Mouse (Mus musculus) MEL (cell line): ENCODE measurements at regions not wholly inside any gene's neighbourhood (a gene's known extent, or its start where the extent isn't known, plus 50 kb on each side); places are given as distances from the start of the nearest gene placed in this dataset.

Experiments
- DNase-seq: peaks from one replicate; pipeline ENCODE4 v3.0.0; 2011; ENCODE audit warnings: low read depth, low spot score
- H3K27ac ChIP-seq: 2 replicates; pipeline ENCODE4 v1.5.1; 2012; ENCODE audit warnings: low read depth, mild to moderate bottlenecking, control low read depth, low read length, moderate library complexity; ENCODE audit not compliant: control insufficient read depth
- H3K27me3 ChIP-seq, 2 experiments: fragments of 150-350 bp in 1 of 2; sonication (generic) in 1 of 2; 2 replicates each; pipeline ENCODE4 v1.6.1; 2012; ENCODE audit warnings: low read length in 2 of 2, mild to moderate bottlenecking in 2 of 2, improper control_type of control experiment in 1 of 2, moderate library complexity in 1 of 2; ENCODE audit not compliant: insufficient read depth in 2 of 2, control insufficient read depth in 1 of 2
- H3K36me3 ChIP-seq, 2 experiments: 2 replicates each; pipeline ENCODE4 v1.6.1; 2012 to 2014; ENCODE audit warnings: low read length in 2 of 2, improper control_type of control experiment in 1 of 2, inconsistent platforms in 1 of 2, mild to moderate bottlenecking in 1 of 2; ENCODE audit not compliant: insufficient read depth in 2 of 2, control insufficient read depth in 1 of 2
- H3K4me1 ChIP-seq, 2 experiments: fragments of 150-350 bp in 1 of 2; sonication (generic) in 1 of 2; 2 replicates each; pipeline ENCODE4 v1.6.1; 2012; ENCODE audit warnings: low read length in 2 of 2, improper control_type of control experiment in 1 of 2, mild to moderate bottlenecking in 1 of 2; ENCODE audit not compliant: insufficient read depth in 2 of 2, control insufficient read depth in 1 of 2
- H3K4me3 ChIP-seq, 2 experiments: fragments of 150-350 bp in 1 of 2; sonication (generic) in 1 of 2; 2 replicates each; pipeline ENCODE4 v1.5.1; 2012; ENCODE audit warnings: low read depth in 2 of 2, low read length in 2 of 2, mild to moderate bottlenecking in 2 of 2, moderate library complexity in 2 of 2, control low read depth in 1 of 2, improper control_type of control experiment in 1 of 2; ENCODE audit not compliant: control insufficient read depth in 1 of 2, insufficient read depth in 1 of 2
- H3K79me2 ChIP-seq: 2 replicates; pipeline ENCODE4 v1.6.1; 2012; ENCODE audit warnings: mild to moderate bottlenecking, low read length, moderate library complexity; ENCODE audit not compliant: control insufficient read depth, poor library complexity, insufficient read depth
- H3K9ac ChIP-seq: 2 replicates; pipeline ENCODE4 v1.6.1; 2012; ENCODE audit warnings: low read depth, mild to moderate bottlenecking, control low read depth, low read length, moderate library complexity; ENCODE audit not compliant: control insufficient read depth, poor library complexity, severe bottlenecking
- H3K9me3 ChIP-seq: fragments of 150-350 bp; sonication (generic); replicated peaks from 2 replicates; pipeline ENCODE4 v1.6.1; 2012; ENCODE audit warnings: mild to moderate bottlenecking, low read length, improper control_type of control experiment, moderate library complexity; ENCODE audit not compliant: insufficient read depth
- CTCF ChIP-seq, 3 experiments: IDR thresholded peaks in 2 of 3; conservative IDR thresholded peaks in 1 of 3; 2 replicates each; pipeline ENCODE4 v1.5.1; 2011 to 2012; ENCODE audit warnings: low read length in 3 of 3, low read depth in 2 of 3, mild to moderate bottlenecking in 2 of 3, improper control_type of control experiment in 1 of 3, inconsistent platforms in 1 of 3, mixed read lengths in 1 of 3, moderate library complexity in 1 of 3; ENCODE audit not compliant: control insufficient read depth in 1 of 3, insufficient read depth in 1 of 3, poor library complexity in 1 of 3, severe bottlenecking in 1 of 3
- EP300 ChIP-seq, 2 experiments: IDR thresholded peaks; 2 replicates each; pipeline ENCODE4 v1.6.1; 2011; ENCODE audit warnings: improper control_type of control experiment in 2 of 2, low read length in 2 of 2, low read depth in 1 of 2, mild to moderate bottlenecking in 1 of 2
- ETS1 ChIP-seq: IDR thresholded peaks from 2 replicates; pipeline ENCODE4 v1.6.1; 2012; ENCODE audit warnings: low read depth, mild to moderate bottlenecking, inconsistent platforms, low read length, improper control_type of control experiment, moderate library complexity
- MAX ChIP-seq: IDR thresholded peaks from 2 replicates; pipeline ENCODE4 v1.6.1; 2011; ENCODE audit warnings: low read length, improper control_type of control experiment
- MAZ ChIP-seq: IDR thresholded peaks from 2 replicates; pipeline ENCODE4 v1.6.1; 2012; ENCODE audit warnings: low read depth, mild to moderate bottlenecking, inconsistent platforms, low read length, improper control_type of control experiment
- MXI1 ChIP-seq: IDR thresholded peaks from 2 replicates; pipeline ENCODE4 v1.6.1; 2011; ENCODE audit warnings: mild to moderate bottlenecking, low read depth, low read length, improper control_type of control experiment
- MYB ChIP-seq: IDR thresholded peaks from 2 replicates; pipeline ENCODE4 v1.6.1; 2011; ENCODE audit warnings: mild to moderate bottlenecking, low read depth, low read length, improper control_type of control experiment
- MYC ChIP-seq: IDR thresholded peaks from 2 replicates; pipeline ENCODE4 v1.6.1; 2011; ENCODE audit warnings: low read depth, mild to moderate bottlenecking, low read length, improper control_type of control experiment, moderate library complexity
- POLR2AphosphoS5 ChIP-seq: IDR thresholded peaks from 2 replicates; pipeline ENCODE4 v1.6.1; 2012; ENCODE audit warnings: low read depth, borderline replicate concordance, mild to moderate bottlenecking, inconsistent platforms, low read length, moderate library complexity, mixed read lengths
- RAD21 ChIP-seq: IDR thresholded peaks from 2 replicates; pipeline ENCODE4 v1.6.1; 2011; ENCODE audit warnings: mild to moderate bottlenecking, low read depth, low read length, improper control_type of control experiment
- RCOR1 ChIP-seq: IDR thresholded peaks from 2 replicates; pipeline ENCODE4 v1.6.1; 2012; ENCODE audit warnings: low read depth, mild to moderate bottlenecking, inconsistent platforms, low read length, improper control_type of control experiment
- SIN3A ChIP-seq: IDR thresholded peaks from 2 replicates; pipeline ENCODE4 v1.6.1; 2012; ENCODE audit warnings: low read length, improper control_type of control experiment, inconsistent platforms
- SMC3 ChIP-seq: IDR thresholded peaks from 2 replicates; pipeline ENCODE4 v1.6.1; 2011; ENCODE audit warnings: low read depth, low read length, improper control_type of control experiment
- TBP ChIP-seq: IDR thresholded peaks from 2 replicates; pipeline ENCODE4 v1.8.0; 2011; ENCODE audit warnings: low read depth, low read length, improper control_type of control experiment
- USF2 ChIP-seq, 2 experiments: IDR thresholded peaks; 2 replicates each; pipeline ENCODE4 v1.6.1; 2011 to 2012; ENCODE audit warnings: improper control_type of control experiment in 2 of 2, low read length in 2 of 2, borderline replicate concordance in 1 of 2, inconsistent platforms in 1 of 2, low read depth in 1 of 2, mild to moderate bottlenecking in 1 of 2; ENCODE audit not compliant: insufficient read depth in 1 of 2
- ZC3H11A ChIP-seq: IDR thresholded peaks from 2 replicates; pipeline ENCODE4 v1.6.1; 2012; ENCODE audit warnings: low read depth, mild to moderate bottlenecking, inconsistent platforms, low read length, improper control_type of control experiment
- ZNF384 ChIP-seq: IDR thresholded peaks from 2 replicates; pipeline ENCODE4 v1.6.1; 2012; ENCODE audit warnings: low read depth, mild to moderate bottlenecking, inconsistent platforms, low read length, improper control_type of control experiment

DNA sequence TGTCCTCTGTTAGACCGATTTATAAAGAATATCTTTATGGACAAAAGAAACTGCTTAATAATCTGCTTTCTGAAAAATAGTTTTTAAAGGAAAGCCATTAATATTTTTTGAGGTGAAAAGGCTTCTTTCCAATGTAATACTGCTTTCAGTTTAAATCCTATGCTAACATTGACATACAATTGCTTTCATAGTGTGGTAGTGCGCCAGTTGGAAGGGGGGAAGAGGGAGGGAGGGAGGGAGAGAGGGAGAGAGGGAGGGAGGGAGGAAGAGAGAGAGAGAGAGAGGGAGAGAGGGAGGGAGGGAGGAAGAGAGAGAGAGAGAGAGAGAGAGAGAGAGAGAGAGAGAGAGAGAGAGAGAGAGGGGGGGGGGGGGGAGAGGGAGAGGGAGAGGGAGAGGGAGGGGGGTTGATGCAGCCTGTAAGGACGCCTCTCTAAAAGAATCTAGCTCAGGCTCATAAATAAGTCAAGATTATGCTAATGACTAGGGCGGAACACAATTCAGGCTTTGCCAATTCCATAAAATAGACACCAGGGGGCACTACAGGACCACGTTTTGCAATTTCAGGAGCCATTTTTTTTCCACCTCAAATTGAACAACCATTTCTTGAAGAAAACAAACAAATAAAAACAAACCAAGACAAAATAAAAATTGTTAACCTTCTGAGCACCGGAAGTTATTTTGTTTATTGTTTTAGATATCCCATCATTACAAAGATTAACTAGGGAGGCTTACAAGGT lies 223.6 kb upstream of the Nfe2l3 start:
- Histone ChIP-seq H3K4me1 (peaks cover 0 to 3% of the 10 kb centered on the region in 2 experiments; a peak in 3 of 4 replicates), H3K4me3 (peak overlapping the region; percentile 21 to 75; a peak in 3 of 4 replicates), H3K79me2 (no peaks in the 10 kb centered on the region; the same call in 1 of the 2 replicates), H3K9me3 (no peaks in the 10 kb centered on the region), H3K36me3 (no peaks in the 10 kb centered on the region), H3K9ac (peak overlapping the region; percentile 50), H3K27me3 (peaks cover 0 to 3% of the 10 kb centered on the region in 2 experiments; a peak in 3 of 4 replicates), H3K27ac (no peak overlapping the region)
- TF ChIP-seq MAX (0 out of 2 replicates have a peak, but pooled peaks have one; percentile 8), MXI1 (0 out of 2 replicates have a peak, but pooled peaks have one; percentile 2), EP300 (IDR thresholded peaks at IDR 0.05; ENCODE audit: low read depth in 1 of 2, low read length in 2 of 2) (no peak), POLR2AphosphoS5 (no peak), CTCF (IDR thresholded peaks at IDR 0.05 in 2 of 3, conservative IDR thresholded peaks at IDR 0.05 in 1 of 3; ENCODE audit: control insufficient read depth in 1 of 3, insufficient read depth in 1 of 3, low read depth in 2 of 3, low read length in 3 of 3, poor library complexity in 1 of 3, severe bottlenecking in 1 of 3) (peak; percentile 48 to 93 (median 60)), SIN3A (peak; percentile 44; the same call in 1 of the 2 replicates), MYB (no peak), USF2 (IDR thresholded peaks at IDR 0.05; ENCODE audit: borderline replicate concordance in 1 of 2, insufficient read depth in 1 of 2, low read depth in 1 of 2, low read length in 2 of 2) (no peak), TBP (0 out of 2 replicates have a peak, but pooled peaks have one; percentile 29), MYC (peak; percentile 58; the same call in 1 of the 2 replicates), ZNF384 (peak; percentile 97), ZC3H11A (peak; percentile 95), SMC3 (peak; percentile 95), RCOR1 (no peak), MAZ (peak; percentile 44; the same call in 1 of the 2 replicates), RAD21 (peak; percentile 99)
- DNase-seq, result peak; percentile 94

DNA sequence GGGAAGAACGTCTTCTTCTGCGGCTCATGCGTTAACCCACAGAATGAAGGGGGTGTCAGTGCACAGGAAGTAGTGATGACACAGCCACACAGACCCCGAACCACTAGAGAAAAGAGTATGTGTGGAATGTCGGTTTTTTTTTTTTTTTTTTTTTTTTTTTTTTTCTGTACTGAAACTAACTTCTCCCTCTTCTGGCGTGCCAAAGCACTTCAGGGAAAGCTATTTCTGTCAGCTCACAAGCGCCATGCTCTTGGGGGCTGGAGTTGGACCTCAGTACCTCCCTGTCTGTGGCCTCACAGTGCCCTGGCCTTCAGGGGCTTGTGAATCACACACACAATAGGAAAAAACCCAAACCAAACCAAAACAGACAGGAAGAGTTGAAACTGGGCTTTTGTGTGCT lies 221.1 kb upstream of the Nfe2l3 start:
- TF ChIP-seq ETS1 (no peak), MAX (no peak)
- Histone ChIP-seq H3K4me1 (peaks cover 0 to 3% of the 10 kb centered on the region in 2 experiments; a peak in 3 of 4 replicates), H3K27ac (no peak overlapping the region), H3K36me3 (no peaks in the 10 kb centered on the region), H3K9me3 (no peaks in the 10 kb centered on the region), H3K79me2 (no peaks in the 10 kb centered on the region; the same call in 1 of the 2 replicates), H3K27me3 (no peaks in the 10 kb centered on the region; a peak in 1 of 4 replicates), H3K4me3 (no peak overlapping the region), H3K9ac (no peak overlapping the region)
- DNase-seq, result no peak
